Mouse (Mus musculus) embryo, embryonic 11 days (tissue): Measurements from ENCODE around the gene Alkbh6.

Experiments used
- DNase-seq: peaks from one replicate; pipeline ENCODE4 v3.0.0-alpha.2; 2015

Alkbh6 gene

DNA sequence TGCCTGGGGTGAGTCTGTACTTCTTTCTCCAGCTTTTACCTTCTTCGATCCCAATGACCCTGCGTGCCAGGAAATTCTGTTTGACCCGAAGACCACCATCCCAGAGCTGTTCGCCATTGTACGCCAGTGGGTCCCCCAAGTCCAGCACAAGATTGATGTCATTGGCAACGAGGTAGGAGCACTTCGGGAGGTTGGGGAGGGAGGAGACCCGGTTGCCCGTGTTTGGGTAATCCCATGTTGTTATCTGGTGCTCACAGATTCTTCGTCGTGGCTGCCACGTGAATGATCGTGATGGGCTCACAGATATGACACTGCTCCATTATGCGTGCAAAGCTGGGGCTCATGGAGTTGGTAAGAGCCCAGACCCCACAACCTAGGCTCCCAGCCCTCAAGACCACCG, 11.7 kb upstream of the Alkbh6 start:
- DNase-seq, result no peak

DNA sequence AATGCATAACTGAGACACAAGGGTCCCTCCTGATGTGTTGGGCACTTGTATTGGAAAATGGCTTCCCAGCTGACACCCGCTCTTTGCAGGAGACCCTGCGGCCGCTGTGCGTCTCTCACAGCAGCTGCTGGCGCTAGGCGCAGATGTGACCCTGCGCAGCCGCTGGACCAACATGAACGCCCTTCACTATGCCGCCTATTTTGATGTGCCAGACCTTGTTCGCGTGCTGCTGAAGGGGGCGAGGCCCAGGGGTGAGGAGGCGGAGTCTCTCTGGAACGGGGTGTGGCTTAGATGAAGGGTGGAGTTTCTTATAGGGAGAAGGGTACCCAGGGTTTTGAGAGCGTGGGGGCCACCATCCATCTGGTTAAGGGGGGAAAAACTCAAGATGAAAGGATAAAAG, 11.3 kb upstream of the Alkbh6 start:
- no peak for DNase-seq

DNA sequence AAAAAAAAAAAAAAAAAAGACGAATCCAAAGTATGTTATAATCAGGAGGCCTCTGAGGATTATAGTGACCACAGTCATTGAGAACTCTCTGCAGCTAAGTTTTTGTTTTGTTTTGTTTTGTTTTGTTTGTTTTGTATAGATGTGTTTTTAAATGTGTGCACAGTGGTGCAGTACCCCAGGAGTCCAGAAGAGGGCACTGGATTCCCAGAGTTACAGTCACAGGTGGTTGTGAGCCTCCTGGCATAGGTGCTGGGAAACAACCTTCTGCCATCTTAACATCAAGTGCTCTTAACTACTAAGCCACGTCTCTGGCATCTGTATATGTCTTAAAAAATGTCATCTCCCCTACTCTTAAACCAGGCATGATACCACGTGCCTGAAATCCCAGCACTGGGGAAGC, 7.6 kb upstream of the Alkbh6 start:
- peak; percentile 28 for DNase-seq

GRCm38 (mm10) chr7:30306083-30306779, 2.3 kb upstream of the Alkbh6 start:
- peak; percentile 23 for DNase-seq

DNA sequence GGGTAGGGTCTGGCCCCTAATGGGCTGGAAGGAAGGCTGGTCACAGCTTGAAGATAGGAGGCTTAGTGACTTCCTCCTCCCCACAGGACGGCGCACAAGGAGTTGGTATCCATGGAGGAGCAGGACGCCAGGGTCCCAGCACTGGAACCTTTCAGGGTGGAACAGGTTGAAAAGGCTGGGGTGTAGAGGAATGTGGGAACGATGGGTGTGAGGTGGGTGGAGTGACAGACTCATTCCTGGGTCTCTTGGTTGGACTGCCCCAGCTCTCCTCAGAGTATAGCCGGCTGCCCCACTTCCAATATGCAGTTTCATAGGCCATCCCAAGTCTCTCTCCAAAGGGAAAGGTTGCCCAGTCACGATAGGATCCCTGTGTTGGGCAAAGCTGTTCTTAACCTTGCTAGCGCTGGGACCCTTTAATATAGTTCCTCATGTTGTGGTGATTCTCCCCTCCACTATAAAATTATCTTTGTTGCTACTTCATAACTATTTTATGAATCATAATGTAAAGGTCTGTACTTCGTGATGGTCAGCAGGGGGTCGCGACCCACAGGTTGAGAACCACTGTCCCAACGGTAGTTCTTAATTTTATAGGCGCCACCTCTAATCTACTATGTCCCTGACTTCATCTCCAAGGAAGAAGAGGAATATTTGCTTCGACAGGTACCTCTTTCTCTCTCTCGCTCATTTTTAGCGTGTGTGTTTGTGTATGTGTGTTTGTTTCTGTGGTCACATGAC, 1.0 kb downstream of the Alkbh6 start:
- DNase-seq, result no peak

- no peak for DNase-seq
Observed at GRCm38 (mm10) chr7:30310136-30310535, 1.6 kb downstream of the Alkbh6 start.

DNA sequence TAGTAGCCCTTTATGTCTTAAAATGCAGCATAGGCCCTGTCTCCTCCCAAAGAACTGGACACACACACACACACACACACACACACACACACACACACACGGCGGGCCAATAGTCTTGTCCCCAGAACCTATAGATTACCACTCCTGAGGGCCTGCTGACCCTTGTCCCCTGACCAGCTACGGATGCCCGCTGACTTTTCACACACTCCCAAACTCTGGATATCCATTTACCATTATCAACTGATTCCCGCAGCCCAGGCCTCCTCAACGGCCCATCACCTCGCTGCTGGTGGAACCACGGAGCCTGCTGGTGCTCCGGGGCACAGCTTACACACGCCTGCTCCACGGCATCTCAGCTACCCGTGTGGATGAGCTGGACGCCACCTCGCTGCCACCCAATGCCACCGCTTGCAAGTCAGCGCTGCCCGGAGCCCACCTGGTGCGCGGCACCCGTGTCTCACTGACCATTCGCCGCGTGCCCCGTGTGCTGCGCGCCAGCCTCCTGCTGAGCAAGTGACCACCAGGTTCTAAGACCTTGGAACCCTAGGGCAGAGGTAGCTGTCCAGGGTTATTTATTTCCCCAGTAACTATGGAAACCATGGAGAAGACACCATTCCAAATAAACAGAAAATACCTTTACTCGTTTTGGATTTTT, 5.3 kb downstream of the Alkbh6 start:
- DNase-seq, result no peak

DNA sequence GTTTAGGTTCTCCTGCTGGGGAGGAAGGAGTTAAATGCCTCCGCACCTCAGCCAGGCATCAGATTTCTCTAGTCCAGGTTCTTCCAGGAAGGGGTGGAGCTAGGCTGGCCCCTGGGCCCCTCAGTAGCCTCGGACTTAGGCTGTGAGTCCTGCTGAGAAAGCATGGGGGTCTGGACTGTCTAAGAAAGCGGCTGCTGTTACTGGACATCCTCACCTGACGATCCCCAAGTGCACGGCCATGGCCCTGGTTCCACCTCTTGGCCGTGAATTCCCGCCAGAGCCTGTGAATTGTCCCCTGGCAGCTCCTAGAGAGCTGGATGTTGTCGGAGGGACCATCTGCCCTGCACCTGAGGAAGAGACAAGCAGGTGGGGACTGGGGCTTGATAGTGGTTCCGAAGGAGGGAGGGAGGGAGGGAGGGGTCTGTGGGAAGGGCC, 6.2 kb downstream of the Alkbh6 start, which contains the start of gene Syne4:
Gene Syne4 (plus strand): TSS at position 87 of the 435 bp plus-strand sequence.
- DNase-seq, result peak; percentile 80

DNA sequence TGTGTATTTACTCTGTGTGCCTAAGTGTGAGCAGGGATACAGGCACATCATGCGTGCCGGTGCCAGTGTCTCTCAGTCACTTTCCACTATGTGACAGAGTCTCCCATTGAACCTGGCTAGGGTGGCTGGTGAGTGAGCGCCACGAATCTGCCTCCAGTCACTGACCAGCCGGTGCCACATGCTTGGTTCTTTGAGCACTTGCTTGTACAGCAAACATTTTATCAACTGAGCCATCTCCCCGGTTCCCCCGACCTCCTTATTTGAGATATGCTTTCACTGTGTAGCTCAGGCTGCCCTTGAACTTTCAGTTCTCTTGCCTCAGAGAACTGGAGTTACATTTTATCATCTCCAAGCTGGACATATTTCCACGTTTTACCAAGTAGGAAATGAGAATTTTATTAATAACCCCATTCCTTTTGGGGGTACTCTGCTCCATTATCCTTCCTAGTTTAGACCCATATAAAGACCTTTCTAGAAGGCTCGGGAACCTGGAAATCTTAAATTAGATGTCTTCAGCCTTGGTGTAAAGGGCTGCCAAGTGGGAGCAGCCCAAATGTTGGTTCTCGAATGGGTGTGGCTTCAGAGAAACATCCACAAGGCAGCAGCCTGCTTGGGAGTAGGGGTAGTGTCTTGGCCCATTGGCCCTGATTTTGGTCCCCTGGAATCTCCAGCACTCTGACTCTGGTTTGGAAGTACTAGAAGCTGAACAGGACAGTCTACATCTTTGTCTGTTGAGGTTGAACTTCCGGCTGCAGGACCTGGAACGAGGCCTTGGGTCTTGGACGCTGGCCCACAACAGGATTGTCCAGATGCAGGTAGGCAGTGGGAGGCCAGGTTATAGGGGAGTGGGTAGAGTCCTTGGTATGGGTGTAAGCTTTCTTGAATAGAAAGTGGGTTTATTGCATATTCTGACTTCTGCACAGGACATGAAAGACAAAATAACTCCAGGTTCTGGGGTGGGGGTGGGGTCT, 7.3 kb downstream of the Alkbh6 start:
- no peak for DNase-seq

DNA sequence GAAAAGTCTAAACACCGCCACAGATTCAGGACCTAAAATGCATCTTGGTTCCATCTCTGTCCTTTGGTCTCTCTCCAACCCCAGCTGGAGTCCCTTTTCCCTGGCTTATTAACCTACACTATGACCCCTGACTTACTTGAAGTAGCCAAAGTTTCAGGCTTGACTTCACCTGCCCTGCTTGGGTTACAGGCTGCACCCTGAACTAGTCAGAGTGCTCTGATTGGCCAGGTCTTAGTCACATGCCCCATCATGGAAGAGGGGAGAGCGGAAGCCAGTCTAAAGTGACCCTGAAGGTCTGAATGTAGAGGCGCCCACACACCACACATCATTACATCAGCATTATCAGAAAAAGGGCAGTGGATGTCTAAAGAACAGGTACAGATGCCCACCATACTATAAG, 9.6 kb downstream of the Alkbh6 start:
- DNase-seq, result no peak

DNA sequence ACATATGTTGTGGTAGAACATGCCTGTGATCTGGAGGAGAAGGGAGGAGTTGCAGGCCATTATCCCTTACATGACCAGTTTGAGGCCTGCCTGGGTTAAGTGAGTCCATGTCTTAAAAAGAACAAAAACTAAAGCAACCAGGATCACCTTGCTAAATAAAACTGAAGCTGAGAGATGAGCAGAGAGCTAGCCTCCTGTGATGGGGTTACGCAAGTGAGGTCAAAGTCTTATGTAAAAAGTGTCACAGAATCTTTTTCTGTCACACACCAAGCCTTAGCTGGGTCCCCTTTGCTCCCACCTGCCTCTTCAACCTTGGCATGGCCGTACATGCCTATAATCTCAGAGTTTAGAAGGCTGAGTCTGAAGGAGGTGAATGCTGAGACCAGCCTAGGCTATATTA, 12.4 kb downstream of the Alkbh6 start:
- DNase-seq, result no peak

DNA sequence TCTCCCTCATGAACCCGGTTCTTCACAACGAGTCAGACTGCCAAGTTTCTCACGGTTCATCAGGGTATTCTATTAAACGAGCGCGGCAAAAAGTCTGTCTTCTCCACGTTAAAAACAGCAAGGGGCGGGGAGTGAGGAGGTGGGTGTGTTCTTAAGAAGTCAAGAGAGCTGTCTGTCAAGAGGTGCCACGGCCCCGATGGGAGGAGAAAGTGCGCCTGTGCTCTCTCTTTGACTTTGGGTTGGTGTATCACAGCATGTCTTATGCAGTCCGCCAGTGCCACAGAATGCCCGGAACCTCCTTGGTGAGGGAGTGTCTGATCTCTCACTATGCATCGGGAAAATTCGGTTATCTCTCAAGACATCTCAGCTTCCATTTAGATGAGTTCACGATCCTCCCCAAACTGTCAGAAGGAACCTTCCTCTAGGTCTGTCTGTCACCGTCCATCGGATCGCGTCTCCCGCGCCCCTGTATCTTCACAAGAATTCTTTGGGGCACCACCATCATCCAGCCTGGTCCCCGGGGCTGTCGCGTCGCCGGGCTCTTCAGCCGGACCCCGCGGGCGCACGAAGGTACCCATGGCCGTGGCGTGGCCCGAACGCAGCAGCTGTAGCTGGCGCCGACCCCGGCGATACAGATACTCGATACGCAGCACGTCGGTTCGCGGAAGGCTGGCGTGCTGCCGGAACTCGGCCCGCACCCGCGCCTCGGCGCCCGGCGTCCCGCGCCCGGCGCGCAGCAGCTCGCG, 13.2 kb downstream of the Alkbh6 start, which contains the start of gene E130208F15Rik:
Gene E130208F15Rik (plus strand): TSS at position 202 of the 746 bp plus-strand sequence.
- DNase-seq, result peak; percentile 75

- DNase-seq, result peak; percentile 98
Observed at GRCm38 (mm10) chr7:30322285-30322667, 13.8 kb downstream of the Alkbh6 start.

- DNase-seq, result no peak
Observed at GRCm38 (mm10) chr7:30322865-30323264, 14.3 kb downstream of the Alkbh6 start.

DNA sequence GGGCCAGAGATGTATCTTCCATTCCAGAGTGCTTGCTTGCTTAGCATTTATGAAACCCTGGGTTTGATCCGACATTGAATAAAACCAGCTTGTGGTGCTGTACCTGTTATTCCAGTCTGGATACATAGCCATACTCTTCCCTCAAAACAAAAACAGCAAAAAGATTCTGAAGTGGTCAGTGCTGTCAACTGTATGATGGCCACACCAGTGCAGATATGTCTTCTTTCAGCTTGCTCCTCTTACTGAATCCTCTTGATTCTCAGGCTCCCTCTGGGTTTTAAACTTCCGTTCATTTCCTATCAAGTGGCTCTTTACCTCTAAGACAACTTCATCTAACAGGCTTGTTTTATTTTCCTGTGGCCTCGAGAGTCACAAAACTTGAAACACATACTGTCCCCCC, 15.3 kb downstream of the Alkbh6 start, which contains the start of gene Sdhaf1:
Gene Sdhaf1 (minus strand): TSS at position 101 of the 400 bp plus-strand sequence.
- no peak for DNase-seq

- DNase-seq, result no peak
Observed at GRCm38 (mm10) chr7:30324300-30324944, 15.9 kb downstream of the Alkbh6 start.

GRCm38 (mm10) chr7:30325364-30325763, 16.8 kb downstream of the Alkbh6 start:
- peak; percentile 37 for DNase-seq

DNA sequence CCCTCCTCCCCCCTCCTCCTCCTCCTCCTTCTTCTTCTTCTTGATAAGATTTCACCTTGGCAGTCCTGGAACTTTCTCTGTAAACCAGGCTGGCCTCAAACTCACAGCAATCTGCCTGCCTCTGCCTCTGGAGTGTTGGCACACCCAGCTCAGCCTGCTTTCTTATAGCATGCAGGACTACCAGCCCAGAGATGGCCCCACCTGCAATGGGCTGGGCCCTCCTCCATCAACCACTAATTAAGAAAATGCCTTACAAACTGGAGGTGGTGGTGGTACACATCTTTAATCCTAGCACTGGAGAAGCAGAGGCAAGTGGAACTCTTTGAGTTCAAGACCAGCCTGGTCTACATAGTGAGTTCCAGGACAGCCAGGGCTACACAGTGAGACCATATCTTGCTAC, 17.9 kb downstream of the Alkbh6 start:
- DNase-seq, result no peak

DNA sequence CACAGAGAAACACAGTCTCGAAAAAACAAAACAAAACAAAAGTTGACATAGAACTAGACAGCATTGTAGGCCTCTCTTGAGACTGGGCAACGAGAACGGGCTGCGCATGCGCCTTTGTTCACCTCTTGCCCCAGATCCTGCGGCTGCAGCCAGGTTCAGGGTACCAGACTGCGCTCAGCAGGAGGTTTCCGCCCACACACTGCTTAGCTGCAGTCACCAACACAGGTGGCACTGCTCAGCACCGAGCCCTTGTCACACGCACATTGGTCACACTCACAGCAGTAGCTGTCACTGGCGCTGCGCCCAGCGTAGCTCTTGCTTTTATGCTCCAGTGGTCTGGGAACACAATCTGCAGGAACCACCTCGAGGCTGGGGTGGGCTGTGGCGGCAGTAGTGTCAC, 18.6 kb downstream of the Alkbh6 start:
- DNase-seq, result no peak

- no peak for DNase-seq
Observed at GRCm38 (mm10) chr7:30328379-30328778, 19.9 kb downstream of the Alkbh6 start.

DNA sequence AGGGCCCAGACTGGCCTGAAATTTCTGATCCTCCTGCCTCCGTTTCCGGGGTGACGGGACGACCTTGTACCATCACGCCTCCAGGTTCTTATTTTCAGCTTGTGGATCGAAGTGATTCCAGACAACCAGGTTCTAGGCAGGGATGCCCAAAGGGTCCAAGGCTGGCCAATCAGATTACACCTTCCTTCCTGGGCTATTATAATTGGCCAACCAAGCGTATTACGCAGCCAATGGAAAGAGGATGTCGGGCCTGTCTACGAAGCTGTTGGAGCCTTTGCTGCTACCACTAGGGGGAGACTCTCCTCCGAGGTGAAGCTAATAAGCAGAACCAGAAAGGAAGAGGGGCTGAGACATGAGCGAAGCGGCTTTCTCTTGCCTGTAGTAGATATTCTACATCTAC, 23.4 kb downstream of the Alkbh6 start:
- DNase-seq, result peak; percentile 94
